Mouse (Mus musculus): ENCODE measurements at regions not wholly inside any gene's neighbourhood (a gene's known extent, or its start where the extent isn't known, plus 50 kb on each side); places are given as distances from the start of the nearest gene placed in this dataset.

GRCm38 (mm10) chr7:113021412-113021811, 67.7 kb downstream of the Rassf10 start:
- no peak for TF ChIP-seq POLR2A (IDR thresholded peaks at IDR 0.05; ENCODE audit: extremely low read depth, insufficient read depth, low read length)
- TF ChIP-seq CTCF (IDR thresholded peaks at IDR 0.05; ENCODE audit: extremely low read depth, insufficient read depth, low read length) = no peak
